Mouse (Mus musculus): Measurements from ENCODE around the gene Wnt4.

Wnt4 gene

DNA sequence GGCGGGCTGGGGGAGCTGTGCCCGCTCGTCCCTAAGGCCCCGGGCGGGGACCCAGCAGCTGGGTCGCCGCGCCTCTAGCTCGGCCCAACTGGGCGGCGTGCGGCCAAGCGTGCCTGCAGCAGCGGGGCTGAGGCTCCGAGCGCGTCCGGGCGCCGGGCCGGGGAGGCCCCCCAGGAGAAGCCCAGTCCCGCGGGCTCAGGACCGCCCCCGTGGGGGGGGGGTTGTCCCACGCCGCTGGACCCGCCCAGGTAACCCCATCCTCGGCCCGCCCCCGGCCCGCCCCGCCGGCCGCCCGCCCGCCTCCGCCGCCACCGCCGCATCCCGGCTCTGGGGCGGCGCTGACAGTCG lies at the start of gene Wnt4:
TSS of gene Wnt4 (plus strand) at position 324 of the 348 bp plus-strand sequence.
- no peak for DNase-seq (ENCODE audit: low spot score in 2 of 2)

DNA sequence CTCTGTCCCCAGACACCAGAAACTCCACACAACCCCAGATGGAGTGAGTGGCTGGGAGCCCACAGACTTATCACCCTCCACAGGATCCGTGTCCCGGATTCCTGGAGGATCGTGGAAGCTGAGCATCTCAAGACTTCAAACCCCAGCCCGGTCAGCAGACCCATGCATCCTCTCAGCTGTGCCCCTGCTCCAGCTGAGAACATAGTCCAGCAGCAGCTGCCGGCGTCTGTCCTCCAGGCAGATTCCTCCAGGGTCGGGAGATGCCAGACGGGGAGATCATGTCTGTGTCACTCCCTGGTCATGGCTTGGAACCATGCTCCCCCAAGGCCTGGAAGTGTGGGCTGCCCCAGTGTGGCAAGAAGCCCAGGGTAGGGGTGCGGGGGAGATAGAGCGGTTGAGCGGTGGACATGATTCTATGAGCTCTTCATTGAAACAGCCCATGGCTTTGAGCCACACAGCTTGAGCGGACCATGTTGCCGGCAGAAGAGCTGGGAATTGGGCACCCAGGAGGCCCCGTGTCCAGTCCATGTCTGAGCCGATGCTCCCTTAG lies 48.6 kb upstream of the Wnt4 start:
- no peak for DNase-seq (ENCODE audit: low spot score in 2 of 2)

DNA sequence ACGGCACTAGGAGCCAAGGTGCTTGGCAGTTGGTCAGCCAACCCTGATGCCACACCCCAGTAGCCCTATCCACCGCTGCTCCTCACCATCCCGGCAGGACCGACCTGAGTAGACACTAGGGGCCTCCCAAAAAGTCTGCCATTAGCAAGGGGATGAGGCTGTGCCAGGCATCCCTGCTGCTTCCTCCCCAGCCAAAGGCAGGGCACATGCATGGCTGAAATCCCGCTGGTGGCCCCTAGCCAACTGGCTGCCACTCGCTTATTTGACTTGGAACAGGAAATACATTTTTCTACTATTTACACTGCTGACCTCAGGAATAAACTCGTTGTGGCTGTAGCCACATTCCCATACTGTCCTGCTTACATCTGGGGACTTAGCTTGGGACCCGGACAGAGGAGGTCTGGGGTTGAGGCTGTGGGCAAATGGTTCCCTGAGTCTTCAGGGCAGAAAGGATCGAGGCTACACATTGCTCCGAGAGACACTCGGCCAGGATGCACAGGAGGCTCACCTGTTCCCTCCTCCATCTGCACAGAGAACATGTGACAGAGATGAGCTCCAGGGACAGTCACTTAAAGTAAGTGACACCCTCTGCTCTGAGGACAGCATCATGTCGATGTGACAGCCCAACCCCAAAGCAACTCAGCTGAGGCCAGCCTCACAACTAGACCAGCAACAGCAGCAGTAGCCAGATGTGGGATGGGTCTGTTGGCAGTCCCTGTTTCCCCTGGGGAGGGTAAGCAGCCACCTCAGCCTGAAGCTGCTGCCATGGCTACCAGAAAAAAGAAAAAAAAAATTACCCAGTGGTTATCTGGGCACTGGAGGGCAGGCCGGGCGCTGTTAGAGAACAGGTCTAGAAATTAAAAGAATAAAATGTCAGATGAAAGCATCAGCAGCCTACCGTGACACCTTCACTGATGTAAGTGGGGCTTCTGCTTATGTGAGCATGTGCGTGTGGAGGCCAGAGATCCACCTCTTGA lies 45.5 kb upstream of the Wnt4 start:
- DNase-seq (ENCODE audit: low spot score in 2 of 2): no peak

DNA sequence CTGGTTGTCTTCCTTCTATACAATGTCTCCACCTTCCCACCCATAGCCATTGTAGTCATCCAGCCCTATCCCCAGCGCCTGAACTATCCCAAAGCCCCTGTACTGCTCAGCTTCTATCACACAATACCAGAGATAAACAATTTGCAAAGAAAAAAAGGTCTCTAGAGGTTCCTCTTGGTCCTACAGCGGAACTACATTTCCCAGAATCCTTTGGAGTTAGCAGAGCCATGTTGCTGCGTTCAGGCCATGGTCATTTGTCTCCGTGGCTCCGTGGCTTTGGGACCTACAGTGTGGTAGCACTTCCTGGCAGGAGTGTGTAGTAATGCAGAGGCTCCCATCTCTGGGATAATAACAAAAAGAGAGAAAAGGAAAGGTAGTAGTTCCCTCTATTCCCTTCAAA lies 43.7 kb upstream of the Wnt4 start:
- DNase-seq (ENCODE audit: low spot score in 2 of 2): no peak

DNA sequence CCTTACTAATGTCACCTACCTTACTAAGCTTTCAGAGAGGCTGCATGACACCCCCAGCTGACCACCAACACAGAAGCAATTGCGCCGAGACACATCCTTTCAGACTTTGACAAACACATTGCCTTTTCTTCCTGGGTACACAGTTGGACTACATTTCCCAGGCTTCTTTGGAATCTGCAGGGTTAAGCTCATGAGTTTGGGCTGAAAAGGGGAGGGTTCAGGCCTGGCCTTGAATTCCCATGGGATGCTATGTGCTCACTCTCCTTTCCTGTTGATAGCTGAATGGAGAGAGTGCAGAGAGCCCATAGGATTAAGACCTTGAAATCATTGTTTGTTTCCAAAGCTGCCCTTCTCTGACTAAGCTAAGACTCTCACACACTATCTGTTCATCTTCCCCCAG lies 42.8 kb upstream of the Wnt4 start:
- no peak for DNase-seq (ENCODE audit: low spot score in 2 of 2)

DNA sequence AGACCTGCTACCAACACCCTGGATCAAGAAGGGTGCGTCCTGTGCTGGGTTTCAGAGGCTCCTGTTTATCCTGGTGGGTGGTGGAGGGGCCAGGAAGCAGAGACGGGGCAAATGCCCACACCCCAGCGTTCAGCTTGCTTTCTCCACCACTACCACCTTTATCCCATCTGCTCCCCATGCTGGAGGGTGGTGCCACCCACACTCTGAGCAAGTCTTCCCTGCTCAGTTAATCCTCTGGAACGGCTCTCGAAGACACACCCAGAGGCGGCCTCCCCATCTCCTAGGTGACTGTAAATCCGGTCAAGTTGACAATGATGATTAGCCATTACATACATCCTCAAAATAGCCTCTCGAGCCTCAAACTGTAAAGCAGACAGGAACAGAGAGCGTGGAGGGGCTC lies 41.9 kb upstream of the Wnt4 start:
- no peak for DNase-seq (ENCODE audit: low spot score in 2 of 2)

DNA sequence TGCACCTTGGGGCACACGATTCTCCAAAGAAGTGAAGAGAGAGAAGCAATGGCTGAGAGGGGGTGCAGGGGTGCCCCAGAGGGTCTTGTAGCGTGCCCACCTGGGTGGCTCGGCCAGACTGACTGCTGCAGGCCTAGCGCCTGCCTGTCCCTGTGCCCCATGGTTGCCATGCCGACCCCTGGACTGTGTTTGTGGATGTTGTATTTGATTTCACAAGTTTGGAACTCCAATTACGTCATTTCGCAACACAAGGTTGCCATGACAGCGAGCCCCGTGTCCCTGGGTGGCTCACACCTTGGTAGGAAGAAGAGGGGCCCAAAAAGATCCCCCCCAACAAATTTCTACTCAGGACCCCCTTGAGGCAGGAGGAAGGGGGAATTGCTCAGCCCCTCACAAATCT lies 32.4 kb upstream of the Wnt4 start:
- no peak for DNase-seq (ENCODE audit: low spot score in 2 of 2)

DNA sequence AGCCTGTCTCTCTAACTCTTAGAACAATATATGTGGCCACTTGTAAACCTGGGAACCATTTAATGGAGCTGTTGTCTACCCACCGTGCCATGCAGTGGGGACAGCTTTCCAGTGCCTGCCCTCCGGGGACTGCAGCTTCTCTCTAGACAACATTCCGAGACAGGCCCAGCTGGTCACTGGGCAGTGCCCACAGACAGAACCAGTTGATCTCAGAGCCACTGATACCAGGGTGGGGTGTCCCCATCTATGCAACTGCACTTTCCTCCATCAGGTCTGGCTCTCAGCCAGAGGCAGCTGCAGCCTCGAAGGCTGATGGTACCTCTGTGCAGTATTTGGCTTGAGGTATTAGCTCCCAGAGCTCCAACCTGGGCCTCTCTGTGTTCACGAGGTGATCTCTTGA lies 27.0 kb upstream of the Wnt4 start:
- no peak for DNase-seq (ENCODE audit: low spot score in 2 of 2)

DNA sequence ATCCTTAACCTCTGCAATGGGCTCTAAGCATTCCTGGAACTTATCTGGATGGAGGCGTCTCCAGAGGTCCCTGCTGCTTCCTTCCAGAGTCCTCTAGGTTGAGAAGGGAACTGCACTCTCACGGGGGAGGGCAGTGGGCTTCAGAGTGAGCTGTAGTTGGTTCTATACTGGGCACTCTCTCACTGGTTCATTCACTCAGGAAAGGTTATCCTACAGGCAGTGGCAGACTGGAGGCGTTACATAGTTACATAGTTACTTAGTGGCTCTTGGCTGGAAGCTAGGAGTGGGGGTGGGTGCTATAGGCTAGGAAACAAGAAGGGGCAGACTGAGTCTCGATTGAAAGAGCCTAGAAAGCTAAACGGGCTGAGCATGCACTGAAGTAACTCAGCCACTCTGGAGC lies 26.4 kb upstream of the Wnt4 start:
- no peak for DNase-seq (ENCODE audit: low spot score in 2 of 2)

DNA sequence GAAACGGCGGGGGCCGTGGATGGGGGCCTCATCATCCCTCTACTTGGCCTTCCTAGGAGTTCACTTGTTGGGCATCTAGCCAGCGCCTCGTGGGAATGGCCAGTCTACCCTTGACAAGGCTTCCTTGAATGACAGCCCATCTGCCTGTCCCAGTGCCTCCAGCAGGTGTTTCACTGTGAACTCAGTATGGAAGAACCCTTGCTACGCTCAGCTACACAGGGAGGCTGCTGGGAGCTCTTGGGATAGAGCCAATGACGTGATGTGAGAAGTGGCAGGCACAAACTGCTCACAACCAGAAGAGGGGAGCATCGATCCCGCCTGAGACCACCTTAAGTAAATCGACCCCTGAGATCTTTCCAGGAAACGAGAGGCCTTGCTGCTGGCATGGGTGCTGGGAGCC lies 23.7 kb upstream of the Wnt4 start:
- no peak for DNase-seq (ENCODE audit: low spot score in 2 of 2)

DNA sequence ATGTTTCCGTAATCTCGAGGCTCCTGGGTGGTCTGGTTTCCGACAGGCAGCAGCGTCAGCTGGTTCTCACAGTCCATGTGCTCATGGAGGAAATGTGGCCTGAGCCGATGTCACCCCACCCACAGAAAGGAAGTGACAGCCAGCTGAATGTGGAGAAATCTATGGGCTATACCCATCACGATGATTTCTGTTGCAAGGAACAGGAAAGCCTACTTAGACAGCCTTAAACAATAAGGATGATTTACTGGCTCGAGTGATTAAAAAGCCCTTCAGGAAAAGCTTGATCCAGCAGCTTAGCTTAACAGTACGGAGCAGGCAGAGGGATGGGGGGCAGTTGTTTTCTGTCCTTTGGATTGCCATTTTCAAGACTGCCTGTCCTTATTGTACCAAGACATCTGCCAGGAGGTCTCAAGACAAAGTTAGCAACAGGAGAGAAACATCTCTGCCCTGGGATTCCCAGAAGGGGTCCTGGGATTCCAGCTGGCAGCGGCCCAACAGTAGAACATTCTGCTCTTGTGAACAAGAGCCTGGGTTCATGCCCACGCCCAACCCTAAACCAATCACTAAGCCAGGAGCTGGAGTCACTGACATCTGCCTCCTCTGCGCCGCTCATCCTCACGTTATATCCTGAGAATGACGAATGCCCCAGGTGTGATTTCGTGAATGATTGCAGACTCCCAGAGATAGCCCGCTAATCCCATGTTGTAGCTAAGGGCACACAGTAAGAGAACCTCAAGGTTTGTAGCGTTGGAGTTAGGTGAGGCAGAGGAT lies 22.9 kb upstream of the Wnt4 start:
- no peak for DNase-seq (ENCODE audit: low spot score in 2 of 2)

DNA sequence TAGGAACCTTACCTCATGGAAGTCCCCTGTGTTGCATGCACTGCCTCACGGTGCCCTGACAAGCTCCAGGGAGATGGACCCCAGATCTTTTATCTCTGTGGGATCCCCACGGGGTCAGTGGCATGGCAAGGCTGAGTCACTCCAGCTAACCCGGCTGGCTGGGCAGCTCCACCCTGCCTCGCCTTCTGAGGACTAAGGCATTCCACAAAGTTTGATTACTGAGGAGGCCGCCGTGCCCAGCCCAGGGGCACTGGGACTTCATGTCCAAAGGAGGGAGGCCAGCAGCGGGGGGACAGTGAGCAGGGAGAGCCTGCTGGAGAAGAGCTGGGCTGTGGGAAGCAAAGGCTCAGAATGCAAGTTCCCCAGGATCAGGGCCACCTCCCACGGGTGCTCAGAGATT lies 21.7 kb upstream of the Wnt4 start:
- DNase-seq (ENCODE audit: low spot score in 2 of 2): no peak

DNA sequence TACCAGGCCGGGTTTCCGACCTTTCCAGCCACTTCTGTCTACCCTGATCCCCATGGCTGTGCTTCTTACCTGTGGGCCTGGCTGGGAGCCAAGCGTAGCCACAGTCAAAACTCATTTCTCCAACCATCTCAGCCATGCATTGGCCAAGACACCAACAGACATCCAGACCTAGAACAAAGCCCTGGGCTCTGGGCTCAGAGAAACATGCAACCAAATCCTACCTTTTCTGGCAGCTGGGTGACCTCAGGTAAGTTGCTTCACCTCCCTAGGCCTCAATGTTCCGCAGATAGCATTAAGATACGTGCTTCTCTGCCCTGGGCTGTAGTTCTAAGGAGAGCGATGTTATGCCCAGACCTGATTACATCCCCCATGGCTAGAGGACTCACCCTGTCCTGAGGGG lies 15.5 kb upstream of the Wnt4 start:
- DNase-seq (ENCODE audit: low spot score in 2 of 2): no peak

DNA sequence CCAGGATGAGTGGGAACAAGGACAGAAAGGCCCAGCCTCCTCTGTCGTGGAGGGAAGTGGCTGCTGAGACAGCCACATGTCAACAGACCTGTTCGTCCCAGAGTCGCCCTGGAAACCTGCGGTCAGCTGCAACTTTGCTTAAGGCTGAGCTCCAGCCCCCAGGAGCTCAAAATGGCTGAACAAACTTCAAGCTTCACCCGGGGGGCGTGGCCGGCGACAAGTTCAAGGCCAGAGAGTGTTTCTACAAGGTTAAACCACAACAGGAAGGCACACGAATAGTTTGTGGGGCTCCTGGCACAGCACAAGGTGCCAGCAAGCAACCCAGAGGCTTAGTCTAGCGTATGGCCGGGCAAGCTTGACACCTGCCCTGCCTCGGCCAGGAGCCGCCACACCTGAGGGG lies 13.2 kb upstream of the Wnt4 start:
- DNase-seq (ENCODE audit: low spot score in 2 of 2): no peak

DNA sequence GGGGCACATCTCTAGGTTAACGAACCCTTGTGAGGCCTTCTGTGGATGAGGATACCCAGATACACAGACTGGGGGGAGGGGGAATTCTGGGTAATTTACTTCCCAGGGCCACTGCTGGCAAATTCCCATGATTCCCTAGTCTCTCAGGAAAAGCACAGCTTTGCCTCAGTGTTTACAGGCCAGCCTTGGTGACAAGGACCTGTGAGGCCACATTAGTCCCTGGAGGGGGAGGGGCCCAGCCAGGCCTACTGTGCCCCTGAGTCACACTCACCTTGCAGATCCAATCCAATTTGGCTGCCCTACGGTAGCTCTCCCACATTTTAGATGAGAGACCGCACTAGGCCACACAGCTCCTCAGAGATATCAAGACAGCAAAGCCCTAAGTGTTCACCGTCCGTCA lies 12.2 kb upstream of the Wnt4 start:
- no peak for DNase-seq (ENCODE audit: low spot score in 2 of 2)

DNA sequence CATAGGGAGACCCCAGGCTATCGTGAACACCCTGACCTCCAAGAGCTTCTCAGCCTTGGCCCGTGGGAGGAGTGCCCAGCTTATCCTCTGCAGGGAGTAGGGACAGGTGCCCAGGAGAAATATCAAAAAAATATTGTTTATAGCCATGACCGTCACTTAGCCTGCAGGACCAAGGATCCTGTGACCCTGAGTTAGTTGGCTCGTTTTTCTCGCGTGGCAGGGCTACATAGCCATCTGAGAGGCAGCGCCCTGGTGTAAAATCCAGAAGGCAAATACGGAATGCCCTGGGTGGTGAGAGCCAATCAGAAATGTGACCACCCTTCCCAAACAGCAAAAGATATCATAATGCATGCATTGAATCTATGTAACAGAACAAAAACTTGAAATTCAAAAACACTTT lies 8.7 kb upstream of the Wnt4 start:
- no peak for DNase-seq (ENCODE audit: low spot score in 2 of 2)

DNA sequence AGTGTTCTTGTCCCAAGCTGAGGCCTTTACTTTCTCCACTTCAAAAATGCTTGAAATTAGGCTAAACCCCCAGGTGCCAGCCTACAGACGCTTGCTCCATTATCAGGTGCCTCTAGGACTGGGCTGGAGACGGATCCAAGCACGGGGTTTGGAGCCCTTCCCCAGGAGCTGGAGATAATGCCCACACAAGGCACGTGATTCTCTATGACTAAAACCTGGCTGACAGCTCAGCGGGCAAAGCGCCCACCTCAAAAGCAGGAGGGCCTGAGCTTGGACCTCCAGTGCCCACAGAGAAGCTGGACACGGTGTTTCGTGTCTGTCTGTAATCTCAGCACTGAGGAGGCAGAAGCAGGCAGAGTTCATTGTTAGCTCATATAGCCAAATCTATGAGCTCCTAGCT lies 5.4 kb upstream of the Wnt4 start:
- DNase-seq (ENCODE audit: low spot score in 2 of 2): no peak

DNA sequence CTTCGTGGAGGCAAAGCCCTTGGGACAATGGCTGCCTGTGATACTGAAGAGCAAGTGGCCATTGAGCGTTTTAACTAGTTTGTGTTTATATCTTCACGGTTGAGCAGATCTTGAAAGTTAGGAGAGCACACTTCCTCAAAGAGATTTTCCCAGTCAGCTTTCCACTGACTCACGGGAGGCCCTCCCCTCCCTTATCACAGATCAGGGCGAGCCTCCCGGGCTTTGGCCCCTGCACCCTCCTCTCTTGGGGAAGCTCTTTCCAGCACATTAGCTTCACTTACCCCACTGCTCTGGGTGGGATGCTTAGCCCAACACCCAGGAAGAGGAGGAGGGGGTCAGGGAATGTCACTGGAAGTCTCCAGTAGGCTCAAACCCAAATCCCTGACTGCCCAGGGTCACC lies 3.0 kb upstream of the Wnt4 start:
- no peak for DNase-seq (ENCODE audit: low spot score in 2 of 2)

DNA sequence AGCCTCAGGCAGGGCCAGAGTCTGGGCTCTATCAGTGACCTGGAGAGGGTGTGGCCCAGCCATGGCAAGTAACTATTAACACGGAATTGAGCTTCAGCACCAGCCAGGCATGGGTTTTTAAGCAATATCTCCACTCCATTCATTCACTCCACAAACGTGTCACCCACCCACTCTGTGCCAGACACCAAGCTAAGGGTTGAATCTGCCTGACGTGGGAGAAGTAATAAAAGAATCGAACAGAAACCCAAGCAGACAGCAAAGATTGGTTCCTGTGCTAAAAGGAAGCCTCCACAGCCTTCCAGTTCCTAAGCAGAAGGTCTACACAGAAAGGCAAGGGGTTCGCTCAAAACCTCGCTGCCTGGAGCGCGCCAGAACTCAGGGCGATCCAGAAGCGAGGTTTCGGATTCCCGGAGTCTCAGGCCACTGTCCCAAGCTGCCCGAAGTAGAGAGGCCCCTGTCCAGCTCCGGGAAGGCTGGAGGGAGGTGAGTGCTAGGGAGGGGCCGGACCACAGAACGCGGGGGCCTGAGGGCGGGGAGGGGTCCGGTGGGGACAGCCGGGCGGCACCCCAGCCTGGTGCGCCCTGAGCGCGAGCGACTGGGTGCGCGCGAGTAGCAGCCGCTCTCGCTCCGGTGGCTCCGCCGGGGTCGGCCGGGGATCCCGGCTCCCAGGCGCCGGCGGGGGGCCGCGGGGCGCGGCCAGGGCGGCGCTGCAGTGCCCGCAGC lies 685 bp upstream of the Wnt4 start:
- DNase-seq (ENCODE audit: low spot score in 2 of 2): no peak

DNA sequence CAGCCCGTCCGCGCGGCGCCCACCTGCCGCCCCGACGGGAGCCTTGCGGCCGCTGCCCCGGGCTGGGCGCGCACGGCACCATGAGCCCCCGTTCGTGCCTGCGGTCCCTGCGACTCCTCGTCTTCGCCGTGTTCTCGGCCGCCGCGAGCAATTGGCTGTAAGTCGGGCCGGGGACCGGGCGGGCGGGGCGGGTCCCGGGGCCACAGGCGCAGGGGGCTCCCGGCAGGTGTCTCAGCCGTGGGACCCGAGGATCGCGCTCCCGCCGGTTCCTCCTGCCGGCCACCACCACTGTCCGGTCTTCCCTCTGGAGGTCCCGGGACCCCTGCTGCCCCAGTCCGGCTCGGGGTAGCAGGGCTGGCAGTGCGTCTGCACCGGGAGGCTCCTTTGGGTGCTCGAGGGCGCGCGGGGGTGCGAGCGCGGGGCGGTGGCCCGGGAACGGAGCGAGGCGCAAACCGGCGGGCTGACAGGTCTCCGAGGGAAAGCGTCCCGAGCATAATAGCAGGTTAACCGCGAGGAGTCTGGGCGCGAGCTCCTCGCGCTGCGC lies 383 bp downstream of the Wnt4 start:
- no peak for DNase-seq (ENCODE audit: low spot score in 2 of 2)

DNA sequence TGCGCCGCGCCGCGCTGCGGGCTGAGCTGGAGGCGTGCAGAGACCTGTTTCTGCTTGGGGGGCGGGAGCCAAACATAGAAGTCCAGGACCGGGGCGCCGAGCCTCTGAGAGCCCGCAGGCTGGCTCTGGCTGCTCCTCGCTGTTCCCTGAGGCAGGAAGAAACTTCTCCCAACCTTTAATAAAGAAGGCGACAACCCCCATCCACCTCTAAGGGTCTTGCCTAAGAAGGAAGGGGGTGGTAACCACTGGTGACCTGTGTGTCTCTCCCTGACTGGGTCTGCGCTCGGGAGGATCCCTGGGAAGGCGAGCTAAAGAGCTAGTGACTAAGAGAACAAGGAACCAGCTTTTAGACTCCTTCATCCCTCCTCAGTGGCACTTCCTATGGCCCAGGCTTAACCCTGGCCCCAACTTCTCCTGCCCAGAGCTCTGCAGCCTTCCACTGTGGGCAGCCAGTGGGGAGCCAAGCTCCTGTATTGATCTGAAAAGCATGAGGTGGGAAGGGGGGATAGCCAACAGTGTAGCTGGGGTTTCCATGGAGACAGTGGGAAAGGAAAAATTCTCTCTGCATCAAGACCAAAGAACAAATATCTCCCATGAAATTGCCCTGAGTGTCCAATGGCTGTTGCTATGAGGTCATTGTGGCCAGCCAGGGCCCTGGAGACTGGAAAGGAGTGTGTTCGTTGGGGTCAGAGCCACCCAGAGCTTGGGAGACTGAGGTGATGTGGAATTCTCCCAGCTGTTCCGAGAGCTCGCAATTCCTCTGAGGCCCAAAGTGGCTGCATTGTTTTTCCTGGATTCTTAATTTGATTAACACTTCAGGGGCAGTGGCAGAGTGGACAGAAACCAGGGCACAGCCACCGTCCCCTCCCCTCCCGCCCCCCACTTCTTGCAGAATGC lies 1.1 kb downstream of the Wnt4 start:
- no peak for DNase-seq (ENCODE audit: low spot score in 2 of 2)
